Mouse (Mus musculus): ENCODE measurements at regions not wholly inside any gene's neighbourhood (a gene's known extent, or its start where the extent isn't known, plus 50 kb on each side); places are given as distances from the start of the nearest gene placed in this dataset.

- DNase-seq (ENCODE audit: low spot score in 2 of 2), result no peak
Observed at GRCm38 (mm10) chr14:61896879-61897278, 289.6 kb downstream of the Kcnrg start.

GRCm38 (mm10) chr14:61898664-61899063 is 291.4 kb downstream of the Kcnrg start:
- no peak for DNase-seq (ENCODE audit: low spot score in 2 of 2)

- DNase-seq (ENCODE audit: low spot score in 2 of 2), result no peak
Observed at GRCm38 (mm10) chr14:61904426-61905124, 297.3 kb downstream of the Kcnrg start.

GRCm38 (mm10) chr14:61918113-61918512 is 310.9 kb downstream of the Kcnrg start:
- DNase-seq (ENCODE audit: low spot score in 2 of 2), result no peak

- DNase-seq (ENCODE audit: low spot score in 2 of 2), result no peak
Observed at GRCm38 (mm10) chr14:61931811-61932210, 324.6 kb downstream of the Kcnrg start.

GRCm38 (mm10) chr14:61941682-61942081 is 334.4 kb downstream of the Kcnrg start:
- DNase-seq (ENCODE audit: low spot score in 2 of 2), result no peak

- no peak for DNase-seq (ENCODE audit: low spot score in 2 of 2)
Observed at GRCm38 (mm10) chr14:61945659-61946058, 338.4 kb downstream of the Kcnrg start.

- DNase-seq (ENCODE audit: low spot score in 2 of 2), result no peak
Observed at GRCm38 (mm10) chr14:61949446-61949845, 342.2 kb downstream of the Kcnrg start.

GRCm38 (mm10) chr14:61950004-61950403 is 342.4 kb upstream of the Rnaseh2b start:
- DNase-seq (ENCODE audit: low spot score in 2 of 2), result no peak

GRCm38 (mm10) chr14:61953029-61953428 is 339.4 kb upstream of the Rnaseh2b start:
- no peak for DNase-seq (ENCODE audit: low spot score in 2 of 2)

- DNase-seq (ENCODE audit: low spot score in 2 of 2), result no peak
Observed at GRCm38 (mm10) chr14:61955416-61955815, 337.0 kb upstream of the Rnaseh2b start.

- no peak for DNase-seq (ENCODE audit: low spot score in 2 of 2)
Observed at GRCm38 (mm10) chr14:61960243-61960957, 332.0 kb upstream of the Rnaseh2b start.

- no peak for DNase-seq (ENCODE audit: low spot score in 2 of 2)
Observed at GRCm38 (mm10) chr14:61968467-61968866, 323.9 kb upstream of the Rnaseh2b start.

GRCm38 (mm10) chr14:61968957-61969535 is 323.3 kb upstream of the Rnaseh2b start:
- no peak for DNase-seq (ENCODE audit: low spot score in 2 of 2)

GRCm38 (mm10) chr14:61970591-61970990 is 321.8 kb upstream of the Rnaseh2b start:
- no peak for DNase-seq (ENCODE audit: low spot score in 2 of 2)

- peak; percentile 71 to 75 for DNase-seq (ENCODE audit: low spot score in 2 of 2)
Observed at GRCm38 (mm10) chr14:61971100-61972088, 321.0 kb upstream of the Rnaseh2b start.

- no peak for DNase-seq (ENCODE audit: low spot score in 2 of 2)
Observed at GRCm38 (mm10) chr14:61975301-61975732, 317.1 kb upstream of the Rnaseh2b start.

- DNase-seq (ENCODE audit: low spot score in 2 of 2), result no peak
Observed at GRCm38 (mm10) chr14:61980581-61980980, 311.8 kb upstream of the Rnaseh2b start.

- no peak for DNase-seq (ENCODE audit: low spot score in 2 of 2)
Observed at GRCm38 (mm10) chr14:61985575-61985974, 306.8 kb upstream of the Rnaseh2b start.

GRCm38 (mm10) chr14:61986203-61986602 is 306.2 kb upstream of the Rnaseh2b start:
- no peak for DNase-seq (ENCODE audit: low spot score in 2 of 2)

GRCm38 (mm10) chr14:61995253-61995652 is 297.1 kb upstream of the Rnaseh2b start:
- DNase-seq (ENCODE audit: low spot score in 2 of 2), result no peak

- DNase-seq (ENCODE audit: low spot score in 2 of 2), result no peak
Observed at GRCm38 (mm10) chr14:61997736-61998135, 294.7 kb upstream of the Rnaseh2b start.
